Mouse (Mus musculus) ES-Bruce4 (cell line): Measurements from ENCODE around the gene Mapkapk3. TPM values are rescaled to one million over a fixed set of nuclear protein-coding genes. Genes with fewer than 3 reads are reported as not detected.
A peak's percentile ranks its signal among the peaks of the same experiment; 100 is the strongest.

Experiments used
- H3K27ac ChIP-seq: 2 replicates; pipeline ENCODE4 v1.5.1; 2012; ENCODE audit warnings: low read length, inconsistent platforms; ENCODE audit not compliant: insufficient read depth
- H3K27me3 ChIP-seq: 2 replicates; pipeline ENCODE4 v1.6.1; 2012; ENCODE audit warnings: mild to moderate bottlenecking, low read length, inconsistent platforms; ENCODE audit not compliant: control insufficient read depth, poor library complexity, insufficient read depth, severe bottlenecking
- H3K36me3 ChIP-seq: 2 replicates; pipeline ENCODE4 v1.6.1; 2012; ENCODE audit warnings: inconsistent platforms, mild to moderate bottlenecking, low read length, moderate library complexity; ENCODE audit not compliant: control insufficient read depth, poor library complexity, insufficient read depth, severe bottlenecking
- H3K4me1 ChIP-seq: one replicate; pipeline ENCODE4 v1.8.1; 2011; ENCODE audit warnings: low read length; ENCODE audit not compliant: control insufficient read depth, insufficient read depth
- H3K4me3 ChIP-seq: 2 replicates; pipeline ENCODE4 v1.5.1; 2011; ENCODE audit warnings: low read depth, mild to moderate bottlenecking, low read length
- H3K9ac ChIP-seq: 2 replicates; pipeline ENCODE4 v1.6.1; 2012; ENCODE audit warnings: low read depth, mild to moderate bottlenecking, inconsistent platforms; ENCODE audit not compliant: poor library complexity, severe bottlenecking
- H3K9me3 ChIP-seq: replicated peaks from 2 replicates; pipeline ENCODE4 v1.6.1; 2012; ENCODE audit warnings: mild to moderate bottlenecking, low read length, inconsistent platforms; ENCODE audit not compliant: control insufficient read depth, poor library complexity, insufficient read depth, severe bottlenecking
- CTCF ChIP-seq: IDR thresholded peaks from one replicate; pipeline ENCODE4 v1.8.1; 2011; ENCODE audit warnings: low read depth, low read length
- EP300 ChIP-seq: IDR thresholded peaks from 2 replicates; pipeline ENCODE4 v1.6.1; 2011; ENCODE audit warnings: low read depth, low read length; ENCODE audit not compliant: insufficient read depth
- POLR2A ChIP-seq: IDR thresholded peaks from one replicate; pipeline ENCODE4 v1.8.1; 2011; ENCODE audit warnings: low read length; ENCODE audit not compliant: insufficient read depth
- polyA plus RNA-seq: library from polyadenylated mRNA; stranded (reverse); fragments of >200 nt; gene quantifications from 2 replicates; pipeline ENCODE4 v1.2.4, GENCODE M21; 2011; ENCODE audit warnings: low read depth; ENCODE audit not compliant: missing spikeins, insufficient read depth, insufficient read length

Mapkapk3 gene
- polyA plus RNA-seq, 1 experiment, result 71.8 TPM

DNA sequence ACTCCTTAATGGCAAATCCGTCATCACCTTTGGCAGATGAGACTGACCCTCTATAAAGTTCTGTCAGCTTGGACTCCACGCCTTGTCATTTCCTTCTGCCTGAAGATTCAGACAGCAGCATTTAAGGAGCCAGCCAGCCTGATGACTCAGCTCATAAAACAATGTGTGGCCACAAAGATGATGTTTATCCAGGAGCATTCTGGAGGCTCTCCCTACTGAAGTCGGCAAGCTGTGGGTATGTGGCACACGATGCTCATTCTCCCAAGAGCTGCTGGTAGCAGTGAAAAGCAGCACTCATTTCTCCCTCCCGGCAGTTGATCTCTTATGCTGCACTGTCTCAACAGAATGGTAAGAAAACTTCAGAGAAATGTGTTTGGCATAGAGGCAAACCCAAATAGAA is 54.4 kb downstream of the Mapkapk3 start:
- Histone ChIP-seq H3K4me3 (no peak overlapping the region), H3K36me3 (no peaks in the 10 kb centered on the region), H3K9me3 (no peaks in the 10 kb centered on the region), H3K9ac (no peak overlapping the region), H3K27ac (no peak overlapping the region), H3K4me1 (no peaks in the 10 kb centered on the region), H3K27me3 (peaks cover 30% of the 10 kb centered on the region)
- TF ChIP-seq EP300, result no peak
- TF ChIP-seq CTCF, result no peak
- no peak for TF ChIP-seq POLR2A

DNA sequence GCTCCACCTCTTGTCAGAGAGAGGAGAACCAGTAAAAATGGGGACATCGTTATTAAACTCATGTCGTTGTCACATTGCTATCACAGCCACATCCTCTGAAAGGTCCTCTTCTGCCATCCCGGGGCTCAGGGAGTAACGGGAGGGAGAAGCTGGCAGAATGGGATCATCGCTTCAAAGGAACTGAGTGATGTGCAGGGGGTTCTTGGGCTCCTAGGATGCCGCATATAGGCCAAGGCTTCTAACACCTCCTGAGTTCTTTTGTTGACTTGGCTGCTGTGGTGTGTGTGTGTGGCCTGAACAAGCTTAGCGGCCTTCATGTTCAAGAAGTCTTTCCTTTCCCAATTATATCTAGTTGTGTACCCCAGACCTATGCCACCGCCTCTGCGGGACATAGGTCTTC is 57.5 kb downstream of the Mapkapk3 start:
- Histone ChIP-seq H3K27ac (no peak overlapping the region), H3K4me3 (peak overlapping the region; percentile 85), H3K9me3 (no peaks in the 10 kb centered on the region), H3K36me3 (no peaks in the 10 kb centered on the region), H3K9ac (peak overlapping the region; percentile 99), H3K4me1 (no peaks in the 10 kb centered on the region), H3K27me3 (peaks cover 29% of the 10 kb centered on the region)
- TF ChIP-seq CTCF (no peak), POLR2A (no peak), EP300 (no peak)

DNA sequence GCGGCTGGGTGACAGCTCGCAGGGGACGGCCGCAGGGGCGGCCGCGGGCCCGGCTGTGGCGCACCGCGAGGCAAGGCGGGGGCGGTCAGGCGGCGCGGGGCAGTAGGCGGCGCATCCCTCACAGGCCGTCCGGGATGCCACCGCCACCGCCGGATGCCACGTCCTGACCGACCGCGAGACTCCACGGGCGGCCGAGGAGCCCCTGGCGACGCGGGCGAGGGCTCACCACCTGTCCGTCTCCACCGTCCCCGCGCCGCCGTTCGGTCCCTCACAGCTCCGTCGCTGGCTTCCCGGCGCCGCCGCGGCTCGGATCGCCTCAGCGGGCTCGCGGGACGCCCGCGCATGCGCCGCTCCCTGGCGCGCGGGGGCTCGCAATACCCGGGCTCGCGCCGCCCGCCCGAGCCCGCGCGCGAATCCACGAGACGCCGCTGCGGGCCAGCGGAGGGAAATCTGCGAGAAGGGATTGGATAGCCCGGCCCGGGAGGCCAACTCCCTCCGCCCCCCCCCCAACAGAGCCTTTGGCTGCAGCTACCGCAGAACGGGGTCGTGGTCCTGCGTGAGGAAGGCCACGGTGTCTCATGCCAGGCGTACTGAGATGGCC is 58.0 kb downstream of the Mapkapk3 start, which contains the start of gene Dock3:
TSS of gene Dock3 (minus strand) at position 371 of the 601 bp plus-strand sequence.
- Histone ChIP-seq H3K27me3 (peaks cover 29% of the 10 kb centered on the region), H3K4me3 (peak within 1 kb of the TSS; percentile 85), H3K9ac (peak within 1 kb of the TSS; percentile 99), H3K27ac (no peak within 1 kb of the TSS), H3K9me3 (no peaks in the 10 kb centered on the region), H3K4me1 (no peaks in the 10 kb centered on the region), H3K36me3 (no peaks in the 10 kb centered on the region)
- TF ChIP-seq POLR2A (no peak), EP300 (no peak), CTCF (no peak)

DNA sequence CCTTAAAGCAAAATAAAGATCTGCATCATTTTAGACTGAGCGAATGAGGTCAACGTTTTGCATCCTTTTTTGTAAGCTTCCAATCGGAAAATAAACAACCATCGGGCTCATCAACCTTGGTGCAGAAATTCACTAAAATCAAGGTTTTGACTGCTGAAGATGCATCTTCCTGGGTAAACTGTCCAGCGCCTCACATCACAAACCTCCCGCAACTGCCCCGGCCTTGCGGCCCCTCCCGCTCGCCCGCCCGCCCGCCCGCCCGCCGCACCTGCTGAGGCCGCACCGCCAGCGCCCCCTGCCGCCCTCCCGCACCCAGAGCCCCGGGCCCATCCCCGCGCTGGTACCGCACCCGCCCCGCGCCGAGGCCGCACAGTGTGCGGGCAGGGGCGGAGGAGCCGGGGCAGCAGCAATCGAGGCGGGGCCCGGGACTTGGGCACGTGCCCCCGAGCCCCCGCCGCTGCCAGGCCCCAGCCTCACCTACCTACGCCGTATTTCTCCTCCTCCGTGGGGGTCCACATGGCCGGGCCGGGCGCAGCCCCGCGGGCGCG is 58.6 kb downstream of the Mapkapk3 start:
- Histone ChIP-seq H3K4me1 (no peaks in the 10 kb centered on the region), H3K27ac (no peak overlapping the region), H3K36me3 (no peaks in the 10 kb centered on the region), H3K9me3 (no peaks in the 10 kb centered on the region), H3K27me3 (peaks cover 29% of the 10 kb centered on the region), H3K9ac (peak overlapping the region; percentile 99), H3K4me3 (peak overlapping the region; percentile 85)
- TF ChIP-seq POLR2A (no peak), CTCF (no peak), EP300 (no peak)

DNA sequence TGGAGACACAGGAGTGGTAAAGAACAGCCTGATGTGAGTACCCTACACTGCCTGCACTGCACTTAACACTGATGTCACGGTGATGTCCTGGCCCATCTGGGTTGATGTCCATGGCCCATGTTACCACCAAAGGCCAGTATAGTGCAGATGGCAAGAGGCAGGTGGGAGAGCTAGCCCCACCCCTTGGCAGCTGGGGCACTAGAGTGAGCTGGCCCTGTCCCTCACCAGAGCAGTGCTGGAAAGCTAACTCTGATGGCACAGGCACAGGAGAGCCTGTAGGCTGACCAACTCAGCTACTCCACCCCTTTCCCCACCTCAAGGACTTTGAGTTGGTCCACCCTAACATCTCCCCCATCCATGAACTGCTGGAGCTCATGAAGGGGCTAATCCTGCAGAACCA is 65.1 kb downstream of the Mapkapk3 start:
- Histone ChIP-seq H3K4me1 (no peaks in the 10 kb centered on the region), H3K27ac (no peak overlapping the region), H3K9ac (no peak overlapping the region), H3K36me3 (no peaks in the 10 kb centered on the region), H3K27me3 (no peaks in the 10 kb centered on the region; the same call in 1 of the 2 replicates), H3K9me3 (no peaks in the 10 kb centered on the region), H3K4me3 (no peak overlapping the region)
- TF ChIP-seq EP300 (no peak), CTCF (no peak), POLR2A (no peak)

Other genes starting within 250 kb of the Mapkapk3 start
- 4.5 and 6.3 TPM in 2 replicates for gene Dock3, start 58.0 kb downstream of the Mapkapk3 start, polyA plus RNA-seq
- gene Cish, start 6.1 kb upstream of the Mapkapk3 start, polyA plus RNA-seq, result 12.6 and 13.7 TPM in 2 replicates
- 8.1 and 11.0 TPM in 2 replicates for gene Hemk1, start 48.5 kb upstream of the Mapkapk3 start, polyA plus RNA-seq
- 0.30 and 0.43 TPM in 2 replicates for gene 6430571L13Rik, start 50.7 kb upstream of the Mapkapk3 start, polyA plus RNA-seq
- 3.2 and 3.9 TPM in 2 replicates for gene Cacna2d2, start 109.7 kb upstream of the Mapkapk3 start, polyA plus RNA-seq
- gene Tmem115, start 244.1 kb upstream of the Mapkapk3 start, polyA plus RNA-seq, result 10.7 and 11.6 TPM in 2 replicates